Mouse (Mus musculus) forebrain, embryonic 15.5 days (tissue): ENCODE data around the gene Arhgap31. TPM values are rescaled to one million over a fixed set of nuclear protein-coding genes. Genes with fewer than 3 reads are reported as not detected.

Source experiments
- ATAC-seq: fragments of 200-750 bp; cut with Nextera tagmentation; replicated peaks from 2 replicates; pipeline ENCODE4 v1.8.0; 2017; ENCODE audit warnings: mild to moderate bottlenecking, moderate TSS enrichment, moderate library complexity
- H3K27ac ChIP-seq: fragments of 300-500 bp; sonication (generic); replicated peaks from 2 replicates; pipeline ENCODE4 v1.5.1; 2015; ENCODE audit warnings: mild to moderate bottlenecking, inconsistent platforms
- H3K27me3 ChIP-seq: fragments of 300-500 bp; sonication (generic); 2 replicates; pipeline ENCODE4 v1.6.1; 2015; ENCODE audit warnings: inconsistent platforms
- H3K36me3 ChIP-seq: fragments of 300-500 bp; sonication (generic); 2 replicates; pipeline ENCODE4 v1.6.1; 2015; ENCODE audit warnings: mild to moderate bottlenecking, inconsistent platforms
- H3K4me1 ChIP-seq: fragments of 300-500 bp; sonication (generic); 2 replicates; pipeline ENCODE4 v1.6.1; 2015; ENCODE audit warnings: inconsistent platforms
- H3K4me2 ChIP-seq: fragments of 300-500 bp; sonication (generic); replicated peaks from 2 replicates; pipeline ENCODE4 v1.6.1; 2015; ENCODE audit warnings: mild to moderate bottlenecking, inconsistent platforms
- H3K4me3 ChIP-seq: fragments of 300-500 bp; sonication (generic); 2 replicates; pipeline ENCODE4 v1.5.1; 2015; ENCODE audit warnings: mild to moderate bottlenecking, inconsistent platforms
- H3K9ac ChIP-seq: fragments of 300-500 bp; sonication (generic); replicated peaks from 2 replicates; pipeline ENCODE4 v1.6.1; 2015; ENCODE audit warnings: mild to moderate bottlenecking, inconsistent platforms
- H3K9me3 ChIP-seq: fragments of 300-500 bp; sonication (generic); 2 replicates; pipeline ENCODE4 v1.6.1; 2016; ENCODE audit warnings: inconsistent platforms
- WGBS: fragments of 180-500 bp; shearing (Covaris S2); methylation state at CpG from one replicate; pipeline ENCODE4 v1.1.7; 2015; ENCODE audit warnings: mixed read lengths; 5-methylcytosine and 5-hydroxymethylcytosine counted together
- polyA plus RNA-seq: library from polyadenylated mRNA; unstranded; fragments of >200 nt; fragmentation: Nextera tagmentation; extraction: Ambion mirVana; gene quantifications from 2 replicates; pipeline ENCODE4 v1.2.1, GENCODE M21; 2015

Gene Arhgap31
- polyA plus RNA-seq, 1 experiment from 2014 or later = 3.4 TPM

DNA sequence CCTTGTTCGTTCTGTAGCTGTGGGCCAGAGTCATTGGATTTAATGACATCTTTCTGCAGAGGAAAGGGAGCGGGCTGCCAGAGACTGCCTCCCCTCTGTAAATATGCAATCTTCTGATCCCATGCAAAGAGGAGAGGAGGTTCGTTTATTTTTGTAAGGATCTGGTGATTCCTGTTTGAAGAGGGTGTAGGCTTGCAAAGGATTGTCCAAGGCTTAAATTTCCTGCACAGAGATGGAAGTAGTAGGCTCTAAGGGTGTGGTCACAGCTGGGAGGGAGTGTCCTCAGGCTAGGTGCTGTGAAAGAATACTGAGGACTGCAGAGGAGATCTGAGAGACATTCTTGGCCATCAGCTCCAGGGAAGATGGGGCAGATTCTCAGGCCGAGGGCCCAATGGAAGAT is 58.8 kb downstream of the Arhgap31 start:
- no peaks in the 10 kb centered on the region for H3K9me3 ChIP-seq
- no peak overlapping the region for H3K9ac ChIP-seq
- H3K4me3 ChIP-seq = no peak overlapping the region
- H3K4me2 ChIP-seq = no peak overlapping the region
- H3K36me3 ChIP-seq = no peaks in the 10 kb centered on the region
- no peaks in the 10 kb centered on the region for H3K4me1 ChIP-seq
- no peaks in the 10 kb centered on the region for H3K27me3 ChIP-seq
- no peak overlapping the region for H3K27ac ChIP-seq
- 85% methylated on average over 4 of the region's 4 CpGs for WGBS
- no peak for ATAC-seq

- Histone ChIP-seq H3K4me1 (no peaks in the 10 kb centered on the region), H3K9ac (no peak overlapping the region), H3K4me3 (no peak overlapping the region), H3K27ac (no peak overlapping the region; the same call in 1 of the 2 replicates), H3K9me3 (no peaks in the 10 kb centered on the region), H3K27me3 (no peaks in the 10 kb centered on the region), H3K4me2 (no peak overlapping the region), H3K36me3 (no peaks in the 10 kb centered on the region)
- ATAC-seq = no peak
- WGBS = 56% methylated on average over 10 of the region's 10 CpGs
Measured at GRCm38 (mm10) chr16:38653390-38653871, 59.6 kb downstream of the Arhgap31 start.

GRCm38 (mm10) chr16:38652653-38653052 is 60.4 kb downstream of the Arhgap31 start:
- Histone ChIP-seq H3K9ac (no peak overlapping the region), H3K9me3 (no peaks in the 10 kb centered on the region), H3K4me2 (no peak overlapping the region), H3K4me1 (no peaks in the 10 kb centered on the region), H3K4me3 (no peak overlapping the region), H3K27me3 (no peaks in the 10 kb centered on the region), H3K27ac (no peak overlapping the region), H3K36me3 (no peaks in the 10 kb centered on the region)
- ATAC-seq = no peak
- WGBS = 85% methylated on average over 5 of the region's 5 CpGs

DNA sequence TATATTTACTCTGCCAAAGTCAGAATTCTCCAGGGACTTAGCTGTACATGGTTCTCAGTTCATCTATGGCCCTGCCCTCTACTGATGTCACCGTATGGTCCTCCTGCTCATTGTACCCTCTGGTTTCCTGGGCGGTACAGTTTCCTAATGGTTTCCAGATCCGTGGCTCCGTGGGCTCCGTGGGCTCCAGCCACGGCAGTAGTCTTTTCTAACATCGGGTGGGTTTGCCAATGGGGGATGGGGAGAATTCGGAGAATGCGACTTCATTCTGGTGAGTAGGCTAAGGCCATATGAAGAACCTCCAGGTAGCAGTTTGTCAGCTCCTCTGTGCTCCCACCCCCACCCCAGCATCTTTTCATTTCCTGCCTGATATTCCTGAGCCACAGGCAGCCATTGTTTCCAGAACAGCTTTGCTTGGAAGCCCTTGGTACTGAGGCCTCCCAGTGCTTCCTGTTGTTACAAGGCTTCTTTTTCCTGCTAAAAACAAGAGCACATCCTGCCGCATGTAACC is 61.3 kb downstream of the Arhgap31 start:
- WGBS = 90% methylated on average over 10 of the region's 10 CpGs
- Histone ChIP-seq H3K36me3 (no peaks in the 10 kb centered on the region), H3K9me3 (no peaks in the 10 kb centered on the region), H3K27me3 (no peaks in the 10 kb centered on the region), H3K9ac (no peak overlapping the region), H3K4me2 (no peak overlapping the region), H3K27ac (no peak overlapping the region), H3K4me3 (no peak overlapping the region), H3K4me1 (no peaks in the 10 kb centered on the region)
- ATAC-seq = no peak

DNA sequence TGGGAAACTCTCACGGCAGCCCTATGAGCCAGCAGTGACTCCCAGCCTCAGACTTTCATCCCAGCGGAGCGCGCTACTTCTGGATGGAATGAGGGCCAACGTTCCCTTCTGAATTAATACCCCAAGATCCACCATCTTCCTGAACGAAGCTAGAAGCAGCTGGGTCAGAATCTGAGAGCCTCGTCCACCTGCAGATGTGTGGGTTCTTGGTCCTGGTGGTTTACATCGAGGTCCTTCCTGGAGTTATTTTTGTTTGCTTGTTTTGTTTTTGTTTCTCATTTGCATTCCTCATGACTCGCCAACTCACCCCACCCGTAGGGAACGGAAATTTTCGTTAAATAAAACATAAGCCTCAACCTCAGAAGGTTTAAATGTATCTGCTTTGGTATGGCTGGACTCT is 61.8 kb downstream of the Arhgap31 start:
- H3K27ac ChIP-seq = no peak overlapping the region

DNA sequence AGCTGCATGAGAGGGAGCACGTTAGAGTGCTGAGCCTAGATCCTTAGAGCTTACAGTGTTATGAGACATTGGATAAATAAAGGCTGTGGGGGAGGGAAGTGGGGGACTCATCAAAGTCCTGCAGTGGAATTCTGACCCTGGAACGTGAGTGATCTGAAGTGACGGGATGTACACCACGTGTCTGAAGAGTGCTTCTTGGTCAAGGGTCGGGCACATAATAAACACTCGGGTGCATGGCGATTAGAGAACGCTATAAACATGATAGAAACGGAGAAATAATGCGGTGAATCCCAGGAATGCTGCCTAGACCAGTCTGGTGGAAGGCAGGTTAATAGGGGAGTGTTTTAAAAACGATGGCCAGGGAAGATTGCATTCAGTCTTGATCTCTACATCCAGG is 63.6 kb downstream of the Arhgap31 start:
- no peak overlapping the region for H3K9ac ChIP-seq
- no peak overlapping the region for H3K27ac ChIP-seq
- ATAC-seq = no peak
- H3K27me3 ChIP-seq = no peaks in the 10 kb centered on the region
- H3K4me3 ChIP-seq = no peak overlapping the region
- no peaks in the 10 kb centered on the region for H3K36me3 ChIP-seq
- 84% methylated on average over 11 of the region's 11 CpGs for WGBS
- no peaks in the 10 kb centered on the region for H3K9me3 ChIP-seq
- no peaks in the 10 kb centered on the region for H3K4me1 ChIP-seq
- no peak overlapping the region for H3K4me2 ChIP-seq

More for the DNA sequence above, 61.8 kb downstream of the Arhgap31 start:
- no peak overlapping the region for H3K4me3 ChIP-seq
- H3K27me3 ChIP-seq = no peaks in the 10 kb centered on the region
- ATAC-seq = no peak
- H3K9me3 ChIP-seq = no peaks in the 10 kb centered on the region
- no peaks in the 10 kb centered on the region for H3K36me3 ChIP-seq
- H3K4me2 ChIP-seq = no peak overlapping the region
- 89% methylated on average over 12 of the region's 12 CpGs for WGBS
- H3K9ac ChIP-seq = no peak overlapping the region
- H3K4me1 ChIP-seq = no peaks in the 10 kb centered on the region

- Histone ChIP-seq H3K4me3 (no peak overlapping the region), H3K27me3 (no peaks in the 10 kb centered on the region), H3K9me3 (no peaks in the 10 kb centered on the region), H3K4me2 (no peak overlapping the region), H3K9ac (no peak overlapping the region), H3K27ac (no peak overlapping the region), H3K36me3 (no peaks in the 10 kb centered on the region), H3K4me1 (no peaks in the 10 kb centered on the region)
- no peak for ATAC-seq
- WGBS = 79% methylated on average over 9 of the region's 9 CpGs
Measured at GRCm38 (mm10) chr16:38648783-38649430, 64.2 kb downstream of the Arhgap31 start.

DNA sequence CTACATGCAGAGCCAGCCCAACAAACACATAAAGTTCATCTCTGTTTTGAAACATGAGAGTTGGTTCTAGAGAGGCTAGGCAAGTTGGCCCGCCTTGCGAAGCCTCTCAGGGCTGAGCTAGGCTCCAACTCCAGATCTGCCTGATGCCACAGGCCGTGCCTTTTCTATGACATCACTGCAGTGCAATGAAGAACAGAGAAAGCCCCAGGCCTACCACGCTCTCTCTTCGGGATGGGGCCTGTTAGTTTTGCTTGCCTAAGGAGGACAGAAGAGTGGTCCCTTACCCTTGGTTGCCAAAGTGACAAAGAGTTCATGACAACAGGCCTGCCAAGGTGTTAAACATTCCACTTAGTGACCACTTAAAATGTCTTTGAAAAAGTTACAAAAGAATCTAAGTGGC is 64.9 kb downstream of the Arhgap31 start:
- no peak overlapping the region for H3K4me2 ChIP-seq
- no peak for ATAC-seq
- H3K27ac ChIP-seq = no peak overlapping the region
- H3K4me3 ChIP-seq = no peak overlapping the region
- H3K36me3 ChIP-seq = no peaks in the 10 kb centered on the region
- no peaks in the 10 kb centered on the region for H3K9me3 ChIP-seq
- no peak overlapping the region for H3K9ac ChIP-seq
- 89% methylated on average over 5 of the region's 5 CpGs for WGBS
- no peaks in the 10 kb centered on the region for H3K27me3 ChIP-seq
- H3K4me1 ChIP-seq = no peaks in the 10 kb centered on the region

DNA sequence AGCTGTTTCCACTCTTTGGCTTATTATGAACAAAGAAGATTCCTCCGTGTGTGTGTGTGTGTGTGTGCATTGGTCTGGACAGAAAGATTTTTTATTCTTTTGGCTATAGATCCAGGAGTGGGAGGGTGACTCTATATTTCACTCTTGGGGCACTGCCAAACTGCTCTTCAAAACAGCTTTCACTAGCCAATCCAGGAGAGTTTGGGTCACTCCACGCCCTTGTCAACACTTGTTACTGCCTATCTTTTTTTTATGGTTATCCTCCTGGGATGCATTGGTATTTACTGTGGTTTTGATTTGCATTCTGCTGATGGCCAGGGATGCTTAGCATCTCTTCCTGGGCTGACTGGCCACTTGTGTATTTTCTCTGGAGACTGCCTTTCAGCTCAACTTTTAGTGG is 68.6 kb downstream of the Arhgap31 start:
- H3K27ac ChIP-seq = no peak overlapping the region
- H3K9me3 ChIP-seq = no peaks in the 10 kb centered on the region
- no peak for ATAC-seq
- no peaks in the 10 kb centered on the region for H3K4me1 ChIP-seq
- H3K27me3 ChIP-seq = no peaks in the 10 kb centered on the region
- no peaks in the 10 kb centered on the region for H3K36me3 ChIP-seq
- H3K9ac ChIP-seq = no peak overlapping the region
- no peak overlapping the region for H3K4me3 ChIP-seq
- no peak overlapping the region for H3K4me2 ChIP-seq
- WGBS = 75% methylated on average over 2 of the region's 2 CpGs

DNA sequence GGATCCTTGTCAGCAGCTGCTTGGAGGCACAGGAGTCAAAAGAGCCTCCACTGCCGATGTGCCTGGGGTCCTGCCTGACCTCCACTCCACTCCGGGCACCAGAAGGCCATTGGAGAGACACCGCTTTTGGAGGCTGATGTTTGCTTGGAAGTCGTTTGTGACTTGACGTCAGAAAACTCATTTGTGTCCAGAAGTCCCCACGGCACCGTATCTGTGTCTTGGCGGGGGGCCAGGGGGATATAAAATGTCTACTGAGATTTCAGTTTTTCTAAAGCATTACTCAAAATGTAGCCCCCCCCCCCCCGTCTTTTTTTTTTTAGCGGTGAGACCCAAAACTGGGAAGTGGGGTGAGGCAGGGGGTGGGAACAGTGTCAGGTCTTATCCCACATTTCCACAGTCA is 76.0 kb downstream of the Arhgap31 start:
- no peak for ATAC-seq
- WGBS = 78% methylated on average over 10 of the region's 10 CpGs

GRCm38 (mm10) chr16:38636682-38637081 is 76.4 kb downstream of the Arhgap31 start:
- Histone ChIP-seq H3K4me2 (no peak overlapping the region), H3K9ac (no peak overlapping the region), H3K4me3 (no peak overlapping the region), H3K36me3 (no peaks in the 10 kb centered on the region), H3K9me3 (no peaks in the 10 kb centered on the region), H3K27ac (no peak overlapping the region), H3K27me3 (no peaks in the 10 kb centered on the region), H3K4me1 (no peaks in the 10 kb centered on the region)
- 79% methylated on average over 9 of the region's 9 CpGs for WGBS
- ATAC-seq = no peak

More for the DNA sequence above, 76.0 kb downstream of the Arhgap31 start:
- Histone ChIP-seq H3K4me1 (no peaks in the 10 kb centered on the region), H3K9ac (no peak overlapping the region), H3K27me3 (no peaks in the 10 kb centered on the region), H3K36me3 (no peaks in the 10 kb centered on the region), H3K9me3 (no peaks in the 10 kb centered on the region), H3K4me3 (no peak overlapping the region), H3K27ac (no peak overlapping the region), H3K4me2 (no peak overlapping the region)

GRCm38 (mm10) chr16:38635833-38636390 is 77.2 kb downstream of the Arhgap31 start:
- no peak for ATAC-seq
- H3K4me2 ChIP-seq = no peak overlapping the region
- 80% methylated on average over 8 of the region's 8 CpGs for WGBS
- H3K4me1 ChIP-seq = no peaks in the 10 kb centered on the region
- no peaks in the 10 kb centered on the region for H3K36me3 ChIP-seq
- no peak overlapping the region for H3K4me3 ChIP-seq
- H3K9me3 ChIP-seq = no peaks in the 10 kb centered on the region
- no peak overlapping the region for H3K9ac ChIP-seq
- H3K27me3 ChIP-seq = no peaks in the 10 kb centered on the region
- H3K27ac ChIP-seq = no peak overlapping the region

DNA sequence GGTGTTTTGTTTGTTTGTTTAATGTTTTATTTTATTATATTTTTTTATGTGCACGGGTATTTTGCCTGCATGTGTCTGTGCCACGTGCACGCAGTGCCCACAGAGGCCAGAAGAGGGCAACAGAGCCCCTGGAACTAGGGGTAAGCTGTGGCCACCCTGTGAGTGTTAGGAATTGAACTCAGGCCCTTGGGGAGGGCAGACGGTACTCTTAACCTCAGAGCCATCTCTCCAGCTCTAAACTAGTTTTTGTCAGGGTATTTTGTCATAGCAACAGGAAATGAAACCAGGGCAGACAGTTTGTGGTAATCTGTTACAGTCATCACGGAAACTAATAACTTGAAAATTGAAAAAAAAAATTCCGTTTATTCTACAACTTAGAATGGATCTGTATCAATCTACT is 80.9 kb downstream of the Arhgap31 start:
- H3K9me3 ChIP-seq = no peaks in the 10 kb centered on the region
- no peak overlapping the region for H3K4me3 ChIP-seq
- 64% methylated on average over 6 of the region's 6 CpGs for WGBS
- no peaks in the 10 kb centered on the region for H3K36me3 ChIP-seq
- H3K27me3 ChIP-seq = no peaks in the 10 kb centered on the region
- no peak overlapping the region for H3K9ac ChIP-seq
- no peak overlapping the region for H3K4me2 ChIP-seq
- ATAC-seq = no peak
- no peaks in the 10 kb centered on the region for H3K4me1 ChIP-seq
- H3K27ac ChIP-seq = no peak overlapping the region
